Mouse (Mus musculus) liver, embryonic 16.5 days (tissue): Measurements from ENCODE around the gene Calcoco2. TPM values are rescaled to one million over a fixed set of nuclear protein-coding genes. Genes with fewer than 3 reads are reported as not detected.
"Not testable (repeated sequence)": the region's sequence is repeated elsewhere in the genome, so short reads cannot be mapped to it uniquely, and the experiment has no call there.

Experiments used
- ATAC-seq: fragments of 200-750 bp; cut with Nextera tagmentation; 2 replicates; pipeline ENCODE4 v1.8.0; 2017; ENCODE audit warnings: low read depth, mild to moderate bottlenecking, moderate number of reproducible peaks, moderate library complexity
- H3K27ac ChIP-seq: fragments of 300-500 bp; sonication (generic); 2 replicates; pipeline ENCODE4 v1.5.1; 2014; ENCODE audit warnings: mild to moderate bottlenecking, low read length
- H3K27me3 ChIP-seq: fragments of 300-500 bp; sonication (generic); 2 replicates; pipeline ENCODE4 v1.6.1; 2014; ENCODE audit warnings: low read depth, low read length, mixed read lengths; ENCODE audit not compliant: control insufficient read depth, insufficient read depth
- H3K36me3 ChIP-seq: fragments of 300-500 bp; sonication (generic); 2 replicates; pipeline ENCODE4 v1.6.1; 2014; ENCODE audit warnings: mild to moderate bottlenecking; ENCODE audit not compliant: control insufficient read depth, insufficient read depth
- H3K4me1 ChIP-seq: fragments of 300-500 bp; sonication (generic); 2 replicates; pipeline ENCODE4 v1.6.1; 2014; ENCODE audit warnings: low read depth, low read length, mixed read lengths; ENCODE audit not compliant: control insufficient read depth
- H3K4me2 ChIP-seq: fragments of 300-500 bp; sonication (generic); 2 replicates; pipeline ENCODE4 v1.6.1; 2014; ENCODE audit warnings: low read depth, low read length, mixed read lengths
- H3K4me3 ChIP-seq: fragments of 300-500 bp; sonication (generic); 2 replicates; pipeline ENCODE4 v1.5.1; 2014; ENCODE audit warnings: low read depth, mild to moderate bottlenecking, low read length
- H3K9ac ChIP-seq: fragments of 300-500 bp; sonication (generic); 2 replicates; pipeline ENCODE4 v1.6.1; 2014; ENCODE audit warnings: low read depth, low read length
- H3K9me3 ChIP-seq: fragments of 300-500 bp; sonication (generic); replicated peaks from 2 replicates; pipeline ENCODE4 v1.6.1; 2016; ENCODE audit warnings: low read length; ENCODE audit not compliant: control insufficient read depth
- WGBS: fragments of 180-500 bp; shearing (Covaris S2); extraction: QIAGEN DNeasy Blood & Tissue Kit; methylation state at CpG from one replicate; pipeline ENCODE4 v1.1.7; 2014; ENCODE audit not compliant: insufficient replicate concordance; 5-methylcytosine and 5-hydroxymethylcytosine counted together
- polyA plus RNA-seq: library from polyadenylated mRNA; unstranded; fragments of >200 nt; fragmentation: Nextera tagmentation; extraction: Ambion mirVana; gene quantifications from 2 replicates; pipeline ENCODE4 v1.2.1, GENCODE M21; 2015

The Calcoco2 gene
- polyA plus RNA-seq, 1 experiment from 2014 or later = not detected

GRCm38 (mm10) chr11:96124052-96124914 is 12.5 kb upstream of the Calcoco2 start:
- Histone ChIP-seq H3K9me3 (no peaks in the 10 kb centered on the region), H3K27me3 (peaks cover 30% of the 10 kb centered on the region), H3K9ac (no peak overlapping the region), H3K4me1 (peaks cover 3% of the 10 kb centered on the region; the same call in 1 of the 2 replicates), H3K4me2 (peak overlapping the region; percentile 53), H3K4me3 (peak overlapping the region; percentile 37), H3K36me3 (no peaks in the 10 kb centered on the region), H3K27ac (no peak overlapping the region)
- ATAC-seq = no peak
- WGBS = 2% methylated on average over 45 of the region's 45 CpGs

DNA sequence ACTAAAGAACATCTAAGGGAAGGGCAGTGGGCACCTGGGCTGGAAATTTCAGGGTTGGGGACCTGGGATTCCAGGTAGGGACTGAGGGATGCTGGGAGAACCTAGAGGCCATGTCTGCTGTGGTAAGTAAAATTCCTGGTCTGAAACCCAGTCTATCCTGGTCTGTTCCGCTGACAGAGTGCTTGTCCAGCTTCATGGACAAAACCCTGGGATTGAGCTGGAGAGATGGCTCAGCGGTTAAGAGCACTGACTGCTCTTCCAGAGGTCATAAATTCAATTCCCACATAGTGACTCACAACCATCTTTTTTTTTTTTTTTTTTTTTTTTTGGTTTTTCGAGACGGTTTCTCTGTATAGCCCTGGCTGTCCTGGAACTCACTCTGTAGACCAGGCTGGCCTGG is 11.0 kb upstream of the Calcoco2 start:
- H3K27ac ChIP-seq, H3K9me3 ChIP-seq, H3K4me1 ChIP-seq, H3K4me3 ChIP-seq, H3K36me3 ChIP-seq, ATAC-seq, H3K9ac ChIP-seq, H3K4me2 ChIP-seq: not testable (repeated sequence)
- H3K27me3 ChIP-seq = peaks cover 30% of the 10 kb centered on the region
- 53% methylated on average over 4 of the region's 4 CpGs for WGBS

- Histone ChIP-seq H3K9ac (no peak overlapping the region), H3K4me2 (no peak overlapping the region), H3K36me3 (no peaks in the 10 kb centered on the region), H3K27me3 (peaks cover 12% of the 10 kb centered on the region), H3K4me3 (no peak overlapping the region), H3K27ac (no peak overlapping the region), H3K9me3 (no peaks in the 10 kb centered on the region), H3K4me1 (peaks cover 3% of the 10 kb centered on the region; the same call in 1 of the 2 replicates)
- ATAC-seq = no peak
- 38% methylated on average over 3 of the region's 3 CpGs for WGBS
Observed at GRCm38 (mm10) chr11:96119401-96119800, 7.6 kb upstream of the Calcoco2 start.

DNA sequence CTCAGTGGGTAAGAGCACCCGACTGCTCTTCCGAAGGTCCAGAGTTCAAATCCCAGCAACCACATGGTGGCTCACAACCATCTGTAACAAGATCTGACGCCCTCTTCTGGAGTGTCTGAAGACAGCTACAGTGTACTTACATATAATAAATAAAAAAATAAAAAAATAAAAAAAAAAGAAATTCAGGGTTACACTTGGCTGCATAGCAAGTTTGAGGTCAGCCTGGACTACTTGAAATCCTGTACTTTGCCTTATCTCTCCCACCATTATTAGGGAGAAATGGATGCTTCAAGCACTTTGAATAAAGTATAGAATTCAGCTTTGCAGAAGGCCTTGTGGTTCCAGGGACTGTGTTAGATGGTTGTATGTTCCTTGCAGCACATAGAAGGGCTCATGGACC is 5.2 kb upstream of the Calcoco2 start:
- 45% methylated on average over 3 of the region's 3 CpGs for WGBS
- not testable (repeated sequence) for H3K4me2 ChIP-seq, ATAC-seq, H3K4me3 ChIP-seq, H3K27ac ChIP-seq, H3K9me3 ChIP-seq, H3K27me3 ChIP-seq, H3K4me1 ChIP-seq, H3K9ac ChIP-seq, H3K36me3 ChIP-seq

DNA sequence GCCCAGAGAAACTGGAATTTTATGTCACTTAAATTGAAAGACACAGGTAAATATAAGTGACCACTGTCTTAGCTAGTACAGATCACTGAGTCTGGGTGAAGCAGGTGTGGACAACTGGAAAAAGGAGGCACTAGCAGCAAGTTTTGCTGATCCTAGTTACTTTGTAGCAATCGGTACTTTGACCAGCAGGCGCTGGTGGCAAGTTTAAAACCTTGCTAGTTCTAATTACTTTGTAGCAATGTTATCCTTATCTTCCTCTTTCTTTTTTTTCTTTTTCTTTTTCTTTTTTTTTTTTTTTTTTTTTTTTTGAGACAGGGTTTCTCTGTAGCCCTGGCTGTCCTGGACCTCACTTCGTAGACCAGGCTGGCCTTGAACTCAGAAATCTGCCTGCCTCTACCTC is 4.4 kb upstream of the Calcoco2 start:
- Histone ChIP-seq H3K9ac (no peak overlapping the region), H3K4me3 (no peak overlapping the region), H3K27ac (no peak overlapping the region), H3K36me3 (no peaks in the 10 kb centered on the region), H3K9me3 (no peaks in the 10 kb centered on the region), H3K27me3 (no peaks in the 10 kb centered on the region), H3K4me1 (no peaks in the 10 kb centered on the region), H3K4me2 (no peak overlapping the region)
- WGBS = 61% methylated on average over 3 of the region's 3 CpGs
- no peak for ATAC-seq

DNA sequence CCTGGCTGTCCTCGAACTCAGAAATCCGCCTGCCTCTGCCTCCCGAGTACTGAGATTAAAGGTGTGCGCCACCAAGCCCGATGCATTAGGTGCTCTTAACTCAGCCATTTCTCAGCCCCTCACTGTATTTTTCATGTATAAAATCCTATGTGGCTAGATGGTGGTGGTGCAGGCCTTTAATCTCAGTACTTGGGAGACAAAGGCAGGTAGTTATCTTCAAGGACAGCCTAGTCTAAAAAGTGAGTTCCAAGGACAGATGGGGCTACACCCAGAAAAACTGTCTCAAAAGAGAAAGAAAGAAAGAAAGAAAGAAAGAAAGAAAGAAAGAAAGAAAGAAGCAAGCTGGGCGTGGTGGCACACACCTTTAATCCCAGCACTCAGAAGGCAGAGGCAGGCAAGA is 3.7 kb upstream of the Calcoco2 start:
- 64% methylated on average over 6 of the region's 6 CpGs for WGBS
- Histone ChIP-seq H3K36me3 (no peaks in the 10 kb centered on the region), H3K9ac (no peak overlapping the region), H3K27ac (no peak overlapping the region), H3K4me1 (no peaks in the 10 kb centered on the region), H3K4me3 (no peak overlapping the region), H3K9me3 (no peaks in the 10 kb centered on the region), H3K27me3 (no peaks in the 10 kb centered on the region), H3K4me2 (no peak overlapping the region)
- ATAC-seq = no peak

- H3K4me2 ChIP-seq = no peak overlapping the region
- H3K4me3 ChIP-seq = no peak overlapping the region
- H3K27me3 ChIP-seq = no peaks in the 10 kb centered on the region
- no peak for ATAC-seq
- H3K4me1 ChIP-seq = no peaks in the 10 kb centered on the region
- H3K36me3 ChIP-seq = no peaks in the 10 kb centered on the region
- H3K9me3 ChIP-seq = no peaks in the 10 kb centered on the region
- H3K27ac ChIP-seq = no peak overlapping the region
- 48% methylated on average over 2 of the region's 2 CpGs for WGBS
- H3K9ac ChIP-seq = no peak overlapping the region
Observed at GRCm38 (mm10) chr11:96114077-96114476, 2.3 kb upstream of the Calcoco2 start.

GRCm38 (mm10) chr11:96110950-96111349 is 814 bp downstream of the Calcoco2 start:
- 62% methylated on average over 2 of the region's 2 CpGs for WGBS
- H3K4me2 ChIP-seq, ATAC-seq, H3K9me3 ChIP-seq, H3K4me1 ChIP-seq, H3K4me3 ChIP-seq, H3K27me3 ChIP-seq, H3K27ac ChIP-seq, H3K36me3 ChIP-seq, H3K9ac ChIP-seq: not testable (repeated sequence)

DNA sequence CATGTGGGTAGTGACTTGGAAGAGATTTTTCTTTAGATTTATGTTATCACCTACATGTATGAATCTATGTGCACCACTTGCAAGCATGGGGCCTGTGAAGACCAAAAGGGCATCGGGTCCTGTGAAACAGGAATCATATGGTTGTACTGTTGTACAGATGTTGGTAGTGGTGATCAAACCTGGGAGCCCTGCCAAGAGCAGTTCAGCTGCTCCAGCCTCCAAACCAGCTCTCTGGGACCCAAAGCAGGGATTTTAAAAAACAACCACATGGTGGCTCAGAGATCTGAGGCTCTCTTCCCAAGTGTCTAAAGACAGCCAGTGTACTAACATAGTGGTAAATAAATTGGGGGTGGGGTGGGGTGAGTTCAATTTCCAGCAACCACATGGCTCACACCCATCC is 3.4 kb downstream of the Calcoco2 start:
- H3K9ac ChIP-seq = no peak overlapping the region
- no peak overlapping the region for H3K4me2 ChIP-seq
- H3K4me3 ChIP-seq = no peak overlapping the region
- H3K36me3 ChIP-seq = no peaks in the 10 kb centered on the region
- no peak overlapping the region for H3K27ac ChIP-seq
- H3K4me1 ChIP-seq = no peaks in the 10 kb centered on the region
- H3K9me3 ChIP-seq = no peaks in the 10 kb centered on the region
- no peaks in the 10 kb centered on the region for H3K27me3 ChIP-seq
- no peak for ATAC-seq
- WGBS = 56% methylated on average over 1 of the region's 1 CpGs
